Mouse (Mus musculus) bone marrow macrophage, adult 2 months (primary cell): ENCODE measurements around the gene Tars. TPM values are rescaled to one million over a fixed set of nuclear protein-coding genes. Genes with fewer than 3 reads are reported as not detected.

Experiments used
- H3K27ac ChIP-seq: 2 replicates; pipeline ENCODE4 v1.5.1; 2012; ENCODE audit warnings: low read depth, low read length; ENCODE audit not compliant: insufficient read depth
- H3K4me1 ChIP-seq: 2 replicates; pipeline ENCODE4 v1.6.1; 2012; ENCODE audit warnings: low read length; ENCODE audit not compliant: control insufficient read depth, insufficient read depth
- H3K4me3 ChIP-seq: 2 replicates; pipeline ENCODE4 v1.5.1; 2012; ENCODE audit warnings: mild to moderate bottlenecking, low read length, moderate library complexity; ENCODE audit not compliant: insufficient read depth
- CTCF ChIP-seq: IDR thresholded peaks from 2 replicates; pipeline ENCODE4 v1.5.1; 2012; ENCODE audit warnings: low read depth, mild to moderate bottlenecking, low read length, moderate library complexity
- POLR2A ChIP-seq: IDR thresholded peaks from 2 replicates; pipeline ENCODE4 v1.6.1; 2012; ENCODE audit warnings: mild to moderate bottlenecking, low read depth, low read length, borderline replicate concordance
- polyA plus RNA-seq: library from polyadenylated mRNA; stranded (reverse); fragments of >200 nt; gene quantifications from 2 replicates; pipeline ENCODE4 v1.2.4, GENCODE M21; 2012; ENCODE audit not compliant: missing spikeins, insufficient read depth, insufficient read length

Tars gene
- polyA plus RNA-seq, 1 experiment: 50.3 TPM

- Histone ChIP-seq H3K4me1 (peaks cover 19% of the 10 kb centered on the region), H3K4me3 (peak overlapping the region; percentile 71), H3K27ac (no peak overlapping the region)
- no peak for TF ChIP-seq CTCF
- no peak for TF ChIP-seq POLR2A
Observed at GRCm38 (mm10) chr15:11398676-11399350, 652 bp downstream of the Tars start.

- TF ChIP-seq CTCF (no peak), POLR2A (no peak)
- H3K4me1 ChIP-seq: peaks cover 19% of the 10 kb centered on the region
- no peak overlapping the region for H3K4me3 ChIP-seq
- H3K27ac ChIP-seq: no peak overlapping the region
Observed at GRCm38 (mm10) chr15:11396421-11396820, 3.0 kb downstream of the Tars start.

- Histone ChIP-seq H3K27ac (no peak overlapping the region), H3K4me1 (peaks cover 15% of the 10 kb centered on the region)
Observed at GRCm38 (mm10) chr15:11392903-11393302, 6.6 kb downstream of the Tars start.

GRCm38 (mm10) chr15:11383796-11384195 lies 15.7 kb downstream of the Tars start:
- Histone ChIP-seq H3K4me3 (no peak overlapping the region), H3K27ac (no peak overlapping the region), H3K4me1 (peaks cover under 1% of the 10 kb centered on the region; the same call in 1 of the 2 replicates)
- no peak for TF ChIP-seq POLR2A
- no peak for TF ChIP-seq CTCF

More at GRCm38 (mm10) chr15:11392903-11393302, 6.6 kb downstream of the Tars start:
- no peak overlapping the region for H3K4me3 ChIP-seq
- TF ChIP-seq POLR2A (no peak), CTCF (no peak)

GRCm38 (mm10) chr15:11382585-11382984 lies 16.9 kb downstream of the Tars start:
- TF ChIP-seq POLR2A (no peak), CTCF (no peak)
- H3K4me3 ChIP-seq: no peak overlapping the region
- H3K4me1 ChIP-seq: peaks cover 2% of the 10 kb centered on the region; the same call in 1 of the 2 replicates
- H3K27ac ChIP-seq: no peak overlapping the region

- H3K4me3 ChIP-seq: no peak overlapping the region
- peaks cover 2% of the 10 kb centered on the region; the same call in 1 of the 2 replicates for H3K4me1 ChIP-seq
- TF ChIP-seq CTCF (no peak), POLR2A (no peak)
- no peak overlapping the region for H3K27ac ChIP-seq
Observed at GRCm38 (mm10) chr15:11380616-11381015, 18.8 kb downstream of the Tars start.

GRCm38 (mm10) chr15:11380087-11380530 lies 19.4 kb downstream of the Tars start:
- no peak overlapping the region for H3K27ac ChIP-seq
- no peak for TF ChIP-seq POLR2A
- TF ChIP-seq CTCF: no peak
- H3K4me1 ChIP-seq: peaks cover 2% of the 10 kb centered on the region; the same call in 1 of the 2 replicates
- no peak overlapping the region for H3K4me3 ChIP-seq

GRCm38 (mm10) chr15:11379431-11380086 lies 19.9 kb downstream of the Tars start:
- Histone ChIP-seq H3K4me1 (peaks cover 2% of the 10 kb centered on the region; the same call in 1 of the 2 replicates), H3K4me3 (no peak overlapping the region), H3K27ac (no peak overlapping the region)
- TF ChIP-seq POLR2A (no peak), CTCF (no peak)

GRCm38 (mm10) chr15:11370477-11371085 lies 28.9 kb downstream of the Tars start:
- no peaks in the 10 kb centered on the region for H3K4me1 ChIP-seq
- H3K27ac ChIP-seq: no peak overlapping the region
- no peak for TF ChIP-seq CTCF
- no peak for TF ChIP-seq POLR2A
- H3K4me3 ChIP-seq: no peak overlapping the region

GRCm38 (mm10) chr15:11369572-11369971 lies 29.9 kb downstream of the Tars start:
- no peak for TF ChIP-seq CTCF
- TF ChIP-seq POLR2A: no peak
- no peaks in the 10 kb centered on the region for H3K4me1 ChIP-seq
- no peak overlapping the region for H3K4me3 ChIP-seq
- no peak overlapping the region for H3K27ac ChIP-seq
